In the genomic region with DNA sequence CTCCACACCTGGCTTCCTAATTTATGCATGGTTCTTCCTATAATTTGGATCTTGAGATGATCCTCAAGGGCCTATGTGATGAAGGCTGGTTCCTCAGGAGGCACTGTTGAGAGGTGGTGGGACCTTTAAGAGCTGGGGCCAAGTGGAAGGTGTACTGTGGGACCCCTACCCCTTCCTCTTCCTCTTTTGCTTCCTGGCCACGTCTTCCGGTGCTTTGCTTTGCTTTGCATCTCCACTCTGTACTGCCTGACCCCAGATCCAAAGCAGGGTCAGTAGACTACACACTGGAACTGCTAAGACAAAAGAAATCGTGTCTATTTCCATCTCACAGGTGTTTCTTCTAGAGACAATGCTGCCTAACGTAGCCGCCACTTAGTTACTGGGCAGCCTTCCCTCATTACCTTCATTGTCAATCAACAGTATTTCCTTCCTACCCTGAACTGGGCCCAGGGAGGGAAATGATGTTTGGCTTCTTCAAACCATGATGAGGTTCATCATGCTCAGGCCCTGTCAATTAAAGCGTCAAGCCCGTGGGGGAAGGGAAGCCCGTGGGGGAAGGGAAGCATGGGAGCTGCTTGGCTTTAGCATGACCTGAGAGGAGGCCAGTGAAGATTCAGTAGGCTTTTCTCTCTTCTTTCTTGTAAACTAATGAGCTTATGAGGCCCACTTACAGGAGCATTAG, we compare ENCODE assay signal across 8 mouse cellular contexts. TPM values are rescaled to one million over a fixed set of nuclear protein-coding genes. Genes with fewer than 3 reads are reported as not detected.
DNase-seq lines count a peak whose midpoint lies in the region; ATAC-seq lines count a peak whose summit lies in the region.

No protein-coding gene starts in this region.

- H3K9me3 ChIP-seq in midbrain, embryonic 12.5 days, result no peaks in the 10 kb centered on the region

- intact Hi-C loops in left cerebral cortex, postnatal 4 days (cut with DNase I), result no loop called here
- intact Hi-C loops in left cerebral cortex, postnatal 25 days (cut with DNase I), result loop anchor here (5.0 kb wide), 1 partner anchor 57 kb away; no protein-coding TSS in a partner anchor
- intact Hi-C loops in heart, postnatal 10 days (cut with DNase I), result loop anchor here (2.0 to 5.0 kb wide), 2 partner anchors 25 to 57 kb away; no protein-coding TSS in a partner anchor

- peak; percentile 32 for DNase-seq in left cerebral cortex, postnatal 4 days
- no peak for DNase-seq in left cerebral cortex, postnatal 25 days (ENCODE audit: low spot score in 2 of 2)
- DNase-seq in cerebellum, adult 8-10 months, result peak; percentile 22
- DNase-seq in heart, postnatal 10 days, result peak; percentile 26 to 40
- DNase-seq in urinary bladder, adult 2 months (ENCODE audit: low spot score), result no peak
- DNase-seq in layer of hippocampus, adult 11-12 months (ENCODE audit: low spot score), result no peak
- DNase-seq in ovary, postnatal 36 days (ENCODE audit: low spot score), result no peak

- no peaks in the 10 kb centered on the region for H3K36me3 ChIP-seq in midbrain, embryonic 12.5 days

- 50% methylated on average over 8 of the region's 8 CpGs for WGBS in midbrain, embryonic 12.5 days

- peak overlapping the region; percentile 91 for H3K4me3 ChIP-seq in midbrain, embryonic 12.5 days

- no peaks in the 10 kb centered on the region for H3K27me3 ChIP-seq in midbrain, embryonic 12.5 days

- H3K27ac ChIP-seq in midbrain, embryonic 12.5 days (replicated peaks), result peak overlapping the region; percentile 91

- no peak for ATAC-seq in midbrain, embryonic 12.5 days (ENCODE audit: low FRiP score, low read depth)

- H3K9ac ChIP-seq in midbrain, embryonic 12.5 days (replicated peaks), result peak overlapping the region; percentile 99; the same call in 1 of the 2 replicates

- peaks cover 19% of the 10 kb centered on the region for H3K4me1 ChIP-seq in midbrain, embryonic 12.5 days

- peak overlapping the region; percentile 70 for H3K4me2 ChIP-seq in midbrain, embryonic 12.5 days (replicated peaks)

RNA-seq across cellular contexts. Expression of a gene that starts 2.9 kb away (rescaled TPM):
- total RNA-seq in left cerebral cortex, postnatal 4 days (2021), result 1,000 to 10,000 TPM; 2,786 to 2,903 TPM
- total RNA-seq in left cerebral cortex, postnatal 25 days (2021), result 100 to 1,000 TPM; 512 to 528 TPM
- 100 to 1,000 TPM; 526 to 622 TPM for total RNA-seq in heart, postnatal 10 days (2021)
- 4,656 and 4,735 TPM in 2 replicates for polyA plus RNA-seq in midbrain, embryonic 12.5 days (2016; fragmentation: Nextera tagmentation; extraction: Ambion mirVana)
- polyA plus RNA-seq in urinary bladder, adult 2 months (2012; rRNA removed), result 471 and 572 TPM in 2 replicates

RNA-seq across cellular contexts. Expression of a gene that starts 55.9 kb away (rescaled TPM):
- total RNA-seq in left cerebral cortex, postnatal 4 days (2021), result 10 to 100 TPM; 68.4 to 73.0 TPM
- 10 to 100 TPM; 69.5 TPM for total RNA-seq in left cerebral cortex, postnatal 25 days (2021)
- 10 to 100 TPM; 89.6 to 92.4 TPM for total RNA-seq in heart, postnatal 10 days (2021)
- 33.9 and 34.3 TPM in 2 replicates for polyA plus RNA-seq in midbrain, embryonic 12.5 days (2016; fragmentation: Nextera tagmentation; extraction: Ambion mirVana)
- polyA plus RNA-seq in urinary bladder, adult 2 months (2012; rRNA removed), result 69.2 and 75.1 TPM in 2 replicates

Comparison
In these comparisons a context has a peak if more than half of its experiments do, and no peak if none do; other contexts are left out.
1. DNase-seq: peak in left cerebral cortex, postnatal 4 days (single experiment), cerebellum, adult 8-10 months (single experiment) and heart, postnatal 10 days (2 of 2); none in left cerebral cortex, postnatal 25 days (0 of 2), urinary bladder, adult 2 months (single experiment), layer of hippocampus, adult 11-12 months (single experiment) and ovary, postnatal 36 days (single experiment).
2. RNA of a gene that starts 2.9 kb away (total RNA-seq): 2,786 to 2,903 TPM in left cerebral cortex, postnatal 4 days; 526 to 622 TPM in heart, postnatal 10 days and 512 to 528 TPM in left cerebral cortex, postnatal 25 days; every median in the first group is over 4 times any median in the second.